Mouse (Mus musculus): ENCODE results near the gene Unc5c. TPM values are rescaled to one million over a fixed set of nuclear protein-coding genes. Genes with fewer than 3 reads are reported as not detected.

Unc5c gene
- total RNA-seq, 2 experiments from 2014 or later = 4.2 to 5.0 TPM

- no peak for DNase-seq
Measured at GRCm38 (mm10) chr3:141716371-141716770, 251.4 kb downstream of the Unc5c start.

- no peak for DNase-seq
Measured at GRCm38 (mm10) chr3:141719050-141719449, 254.0 kb downstream of the Unc5c start.

GRCm38 (mm10) chr3:141724499-141724898, 259.5 kb downstream of the Unc5c start:
- no peak for DNase-seq

GRCm38 (mm10) chr3:141725432-141725831, 260.4 kb downstream of the Unc5c start:
- no peak for DNase-seq

- no peak for DNase-seq
Measured at GRCm38 (mm10) chr3:141733844-141734243, 268.8 kb downstream of the Unc5c start.

- DNase-seq = no peak
Measured at GRCm38 (mm10) chr3:141735285-141735684, 270.3 kb downstream of the Unc5c start.

- DNase-seq = no peak
Measured at GRCm38 (mm10) chr3:141745322-141745721, 280.3 kb downstream of the Unc5c start.

GRCm38 (mm10) chr3:141748694-141749381, 283.8 kb downstream of the Unc5c start:
- DNase-seq = no peak

GRCm38 (mm10) chr3:141752172-141752571, 287.2 kb downstream of the Unc5c start:
- no peak for DNase-seq

- no peak for DNase-seq
Measured at GRCm38 (mm10) chr3:141757259-141757658, 292.2 kb downstream of the Unc5c start.

GRCm38 (mm10) chr3:141778411-141778919, 313.4 kb downstream of the Unc5c start:
- DNase-seq = no peak

- no peak for DNase-seq
Measured at GRCm38 (mm10) chr3:141779186-141779585, 314.2 kb downstream of the Unc5c start.

GRCm38 (mm10) chr3:141782553-141782952, 317.5 kb downstream of the Unc5c start:
- no peak for DNase-seq

GRCm38 (mm10) chr3:141791026-141791780, 326.2 kb downstream of the Unc5c start:
- DNase-seq = no peak

- peak; percentile 19 for DNase-seq
Measured at GRCm38 (mm10) chr3:141792106-141792505, 327.1 kb downstream of the Unc5c start.

- no peak for DNase-seq
Measured at GRCm38 (mm10) chr3:141793755-141794154, 328.7 kb downstream of the Unc5c start.

GRCm38 (mm10) chr3:141794371-141794770, 329.4 kb downstream of the Unc5c start:
- DNase-seq = no peak

GRCm38 (mm10) chr3:141797372-141797771, 332.4 kb downstream of the Unc5c start:
- DNase-seq = no peak

GRCm38 (mm10) chr3:141797789-141798188, 332.8 kb downstream of the Unc5c start:
- no peak for DNase-seq

- no peak for DNase-seq
Measured at GRCm38 (mm10) chr3:141804133-141804532, 339.1 kb downstream of the Unc5c start.

GRCm38 (mm10) chr3:141809581-141809980, 344.6 kb downstream of the Unc5c start:
- DNase-seq = no peak

GRCm38 (mm10) chr3:141810944-141811343, 345.9 kb downstream of the Unc5c start:
- DNase-seq = no peak

GRCm38 (mm10) chr3:141811348-141811747, 346.3 kb downstream of the Unc5c start:
- peak; percentile 79 for DNase-seq

Measured in adrenal gland, postnatal 10 days (tissue).